Mouse (Mus musculus) v-Abl transformed pro-B cells (cell line): Measurements from ENCODE around the gene Slc22a21.

Source experiments
- in situ Hi-C, 2 experiments: fragments of 400-800 bp; cut with MboI; formaldehyde crosslinking; loops; one replicate each; pipeline ENCODE4 v1.15.1; 2025; ENCODE audit not compliant: unreplicated experiment in 2 of 2

Slc22a21 gene

DNA sequence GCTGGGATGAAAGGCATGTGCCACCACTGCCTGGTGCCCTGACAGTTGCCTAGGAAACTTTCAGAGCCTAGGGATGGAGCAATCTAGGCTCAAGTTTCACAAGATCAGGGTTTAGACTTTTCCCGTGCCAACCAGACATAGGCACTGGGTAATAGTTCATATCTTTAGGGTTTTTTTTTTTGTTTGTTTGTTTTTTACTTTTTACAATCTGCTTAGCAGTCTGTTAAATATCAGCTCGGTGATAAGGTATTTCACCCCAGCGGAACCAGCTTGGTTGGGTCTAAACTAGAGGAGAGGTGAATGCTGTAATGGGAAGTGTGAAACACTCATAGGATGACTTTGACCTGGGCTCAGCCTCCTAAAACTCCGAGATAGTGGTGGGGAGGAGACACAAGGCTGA is 69.1 kb downstream of the Slc22a21 start:
- in situ Hi-C loops: loop anchor here in 1 of 2 experiments (25.0 kb wide), 1 partner anchor 1474 kb away; no protein-coding TSS in a partner anchor

DNA sequence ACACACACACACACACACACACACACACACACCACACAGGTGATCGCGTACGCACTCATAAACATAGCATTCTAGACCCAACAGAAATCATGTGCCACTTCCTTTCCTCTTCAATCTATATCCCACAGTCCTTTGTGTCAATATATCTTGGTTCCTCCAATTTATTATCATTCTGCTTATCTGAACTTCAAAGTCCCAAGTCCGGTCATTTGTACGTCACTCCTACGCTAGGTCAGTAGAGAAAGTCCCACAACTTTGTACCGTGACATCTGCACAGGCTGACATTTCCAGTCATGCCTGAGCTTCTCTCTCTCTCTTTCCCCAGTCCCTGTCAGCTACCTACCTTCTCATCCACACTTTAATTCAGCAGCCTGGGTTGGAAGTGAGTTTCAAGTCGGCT is 71.4 kb downstream of the Slc22a21 start:
- in situ Hi-C loops: loop anchor here in 1 of 2 experiments (25.0 kb wide), 1 partner anchor 1471 kb away; no protein-coding TSS in a partner anchor

- in situ Hi-C loops: loop anchor here in 1 of 2 experiments (25.0 kb wide), 1 partner anchor 1467 kb away; no protein-coding TSS in a partner anchor
These were observed 75.6 kb downstream of the Slc22a21 start for GRCm38 (mm10) chr11:53904534-53904925.

- in situ Hi-C loops: loop anchor here in 1 of 2 experiments (25.0 kb wide), 1 partner anchor 1467 kb away; no protein-coding TSS in a partner anchor
These were observed 76.2 kb downstream of the Slc22a21 start for GRCm38 (mm10) chr11:53903781-53904533.

DNA sequence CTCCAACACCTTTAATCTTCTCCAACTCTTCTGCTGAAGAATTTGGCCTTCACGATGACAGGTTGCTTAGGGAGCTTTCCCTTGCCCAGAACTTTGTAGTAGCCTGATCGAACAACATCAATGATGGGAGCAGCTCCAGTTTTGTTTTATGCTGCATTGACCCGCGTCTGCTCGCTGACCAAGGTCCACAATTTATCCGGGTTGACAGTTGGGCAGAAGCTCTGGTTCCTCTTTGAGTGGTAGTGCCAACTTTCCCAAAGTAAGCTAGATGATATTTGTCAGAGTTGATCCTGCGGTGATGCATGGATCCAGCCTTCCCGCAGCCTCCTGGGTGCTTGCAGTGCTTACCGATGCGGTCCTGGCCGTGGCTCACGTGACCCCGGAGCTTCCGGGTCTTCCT is 77.4 kb downstream of the Slc22a21 start:
- in situ Hi-C loops: loop anchor here in 1 of 2 experiments (25.0 kb wide), 1 partner anchor 1465 kb away; no protein-coding TSS in a partner anchor

DNA sequence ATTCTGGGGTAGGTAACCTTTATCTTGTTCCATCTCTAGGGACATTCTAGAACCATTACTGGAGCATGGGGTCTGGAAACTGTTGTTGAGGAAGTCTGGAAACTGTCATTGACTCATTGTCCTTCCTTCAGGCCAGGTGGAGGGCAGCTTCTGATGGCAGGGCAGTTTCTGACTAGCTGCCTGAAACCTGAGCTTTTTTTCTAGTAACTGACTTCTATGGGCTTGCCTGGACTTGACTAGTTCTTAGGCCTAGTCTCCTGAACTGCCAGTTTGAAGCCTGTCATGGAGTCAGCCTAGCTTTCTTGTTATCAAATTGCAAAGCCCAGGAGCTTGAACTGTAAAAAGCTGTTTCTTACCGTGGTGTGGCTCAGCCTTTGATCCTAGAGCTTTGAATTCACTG is 79.1 kb downstream of the Slc22a21 start:
- in situ Hi-C loops: loop anchor here in 1 of 2 experiments (25.0 kb wide), 1 partner anchor 1464 kb away; no protein-coding TSS in a partner anchor

DNA sequence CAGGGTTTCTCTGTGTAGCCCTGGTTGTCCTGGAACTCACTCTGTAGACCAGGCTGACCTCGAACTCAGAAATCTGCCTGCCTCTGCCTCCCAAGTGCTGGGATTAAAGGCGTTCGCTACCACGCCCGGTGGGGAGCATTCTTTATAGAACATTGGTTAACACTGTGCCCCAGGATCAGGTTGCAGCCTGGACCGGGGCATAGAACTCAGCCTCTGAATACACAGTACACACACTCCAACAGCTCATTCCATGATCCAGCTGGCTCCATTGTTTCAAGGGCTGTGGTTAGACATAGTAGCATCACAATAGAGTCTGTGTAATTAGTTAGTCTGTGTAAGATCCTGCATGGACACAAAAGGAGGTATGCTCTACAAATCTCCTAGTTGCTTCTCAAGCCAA is 80.2 kb downstream of the Slc22a21 start:
- in situ Hi-C loops: loop anchor here in 1 of 2 experiments (25.0 kb wide), 1 partner anchor 1463 kb away; no protein-coding TSS in a partner anchor
